Mouse (Mus musculus) neural tube, embryonic 11.5 days (tissue): ENCODE data around the gene B430305J03Rik. TPM values are rescaled to one million over a fixed set of nuclear protein-coding genes. Genes with fewer than 3 reads are reported as not detected.

Experiments
- ATAC-seq: fragments of 200-750 bp; cut with Nextera tagmentation; 2 replicates; pipeline ENCODE4 v1.8.0; 2017; ENCODE audit warnings: moderate number of reproducible peaks, mild to moderate bottlenecking, moderate TSS enrichment, moderate library complexity; ENCODE audit not compliant: insufficient read depth, low FRiP score, low TSS enrichment
- DNase-seq: peaks from one replicate; pipeline ENCODE4 v3.0.0-alpha.2; 2015; ENCODE audit warnings: low spot score
- H3K27ac ChIP-seq: fragments of 300-500 bp; sonication (generic); 2 replicates; pipeline ENCODE4 v1.5.1; 2014; ENCODE audit warnings: low read depth, mild to moderate bottlenecking, low read length
- H3K27me3 ChIP-seq: fragments of 300-500 bp; sonication (generic); 2 replicates; pipeline ENCODE4 v1.6.1; 2014; ENCODE audit warnings: mild to moderate bottlenecking, low read length, mixed read lengths; ENCODE audit not compliant: control insufficient read depth, insufficient read depth
- H3K36me3 ChIP-seq: fragments of 300-500 bp; sonication (generic); 2 replicates; pipeline ENCODE4 v1.6.1; 2014; ENCODE audit warnings: mild to moderate bottlenecking, low read length, moderate library complexity, mixed read lengths; ENCODE audit not compliant: control insufficient read depth, insufficient read depth
- H3K4me1 ChIP-seq: fragments of 300-500 bp; sonication (generic); 2 replicates; pipeline ENCODE4 v1.6.1; 2014; ENCODE audit warnings: low read length, mixed read lengths; ENCODE audit not compliant: control insufficient read depth, insufficient read depth
- H3K4me2 ChIP-seq: fragments of 300-500 bp; sonication (generic); 2 replicates; pipeline ENCODE4 v1.6.1; 2014; ENCODE audit warnings: low read depth, mild to moderate bottlenecking, moderate library complexity
- H3K4me3 ChIP-seq: fragments of 300-500 bp; sonication (generic); 2 replicates; pipeline ENCODE4 v1.5.1; 2014; ENCODE audit warnings: low read depth, low read length
- H3K9ac ChIP-seq: fragments of 300-500 bp; sonication (generic); 2 replicates; pipeline ENCODE4 v1.6.1; 2014; ENCODE audit warnings: mild to moderate bottlenecking, low read length
- H3K9me3 ChIP-seq: fragments of 300-500 bp; sonication (generic); 2 replicates; pipeline ENCODE4 v1.6.1; 2016; ENCODE audit warnings: low read length; ENCODE audit not compliant: control insufficient read depth
- WGBS: fragments of 180-500 bp; shearing (Covaris S2); extraction: QIAGEN DNeasy Blood & Tissue Kit; methylation state at CpG from one replicate; pipeline ENCODE4 v1.1.7; 2014; 5-methylcytosine and 5-hydroxymethylcytosine counted together
- polyA plus RNA-seq: library from polyadenylated mRNA; unstranded; fragments of >200 nt; fragmentation: Nextera tagmentation; extraction: Ambion mirVana; gene quantifications from 2 replicates; pipeline ENCODE4 v1.2.1, GENCODE M21; 2014

The B430305J03Rik gene
- polyA plus RNA-seq, 1 experiment from 2014 or later: not detected

GRCm38 (mm10) chr3:61361338-61361737, 4.4 kb downstream of the B430305J03Rik start, which contains the start of gene Rap2b:
Gene Rap2b (plus strand): TSS chr3:61361638.
- H3K4me2 ChIP-seq: no peak within 1 kb of the TSS
- H3K9ac ChIP-seq: no peak within 1 kb of the TSS
- H3K4me1 ChIP-seq: peaks cover 5% of the 10 kb centered on the region; the same call in 1 of the 2 replicates
- H3K27me3 ChIP-seq: no peaks in the 10 kb centered on the region
- no peaks in the 10 kb centered on the region for H3K9me3 ChIP-seq
- H3K36me3 ChIP-seq: no peaks in the 10 kb centered on the region
- no peak within 1 kb of the TSS for H3K27ac ChIP-seq
- DNase-seq (no peak), ATAC-seq (no peak)
- 85% methylated on average over 1 of the region's 1 CpGs for WGBS
- H3K4me3 ChIP-seq: no peak within 1 kb of the TSS

- H3K4me2 ChIP-seq: no peak overlapping the region
- DNase-seq: no peak
- no peak overlapping the region for H3K4me3 ChIP-seq
- no peak overlapping the region for H3K9ac ChIP-seq
- 0 out of 2 replicates have a peak, but pooled peaks cover 2% of the 10 kb centered on the region for H3K4me1 ChIP-seq
- H3K27me3 ChIP-seq: no peaks in the 10 kb centered on the region
- ATAC-seq: no peak
- no peak overlapping the region for H3K27ac ChIP-seq
- 46% methylated on average over 7 of the region's 7 CpGs for WGBS
- H3K9me3 ChIP-seq: no peaks in the 10 kb centered on the region
- no peaks in the 10 kb centered on the region for H3K36me3 ChIP-seq
These were observed 6.9 kb downstream of the B430305J03Rik start for GRCm38 (mm10) chr3:61358756-61359293.

DNA sequence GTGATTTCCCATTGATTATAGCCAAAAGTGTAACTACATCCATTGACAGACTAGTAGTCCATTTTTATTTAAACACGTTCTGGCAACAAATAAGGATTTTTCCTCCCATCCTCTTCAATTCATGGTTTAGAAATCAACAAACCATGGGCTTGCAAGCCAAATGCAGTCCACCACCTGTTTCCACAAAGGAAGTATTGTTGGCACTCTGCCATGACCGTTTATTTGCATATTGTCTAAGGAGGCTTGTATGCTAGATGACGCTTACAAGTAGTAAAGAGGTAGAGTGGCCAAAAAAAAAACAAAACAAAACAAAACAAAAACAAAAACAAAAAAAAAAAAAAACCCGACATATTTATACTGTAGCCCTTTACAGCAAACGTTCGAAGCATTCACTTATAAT, 7.6 kb downstream of the B430305J03Rik start:
- DNase-seq: no peak
- Histone ChIP-seq H3K4me3 (no peak overlapping the region), H3K9me3 (no peaks in the 10 kb centered on the region), H3K9ac (no peak overlapping the region), H3K36me3 (no peaks in the 10 kb centered on the region), H3K4me1 (0 out of 2 replicates have a peak, but pooled peaks cover 2% of the 10 kb centered on the region), H3K27ac (no peak overlapping the region), H3K4me2 (no peak overlapping the region), H3K27me3 (no peaks in the 10 kb centered on the region)
- no peak for ATAC-seq
- 72% methylated on average over 6 of the region's 6 CpGs for WGBS

GRCm38 (mm10) chr3:61355464-61355863, 10.3 kb downstream of the B430305J03Rik start:
- 75% methylated on average over 1 of the region's 1 CpGs for WGBS
- Histone ChIP-seq H3K4me3 (no peak overlapping the region), H3K9me3 (no peaks in the 10 kb centered on the region), H3K4me2 (no peak overlapping the region), H3K9ac (no peak overlapping the region), H3K27ac (no peak overlapping the region), H3K4me1 (no peaks in the 10 kb centered on the region), H3K27me3 (no peaks in the 10 kb centered on the region), H3K36me3 (no peaks in the 10 kb centered on the region)
- ATAC-seq (no peak), DNase-seq (no peak)

- Histone ChIP-seq H3K27me3 (no peaks in the 10 kb centered on the region), H3K9ac (no peak overlapping the region), H3K4me1 (no peaks in the 10 kb centered on the region), H3K4me2 (no peak overlapping the region), H3K4me3 (no peak overlapping the region), H3K9me3 (no peaks in the 10 kb centered on the region), H3K27ac (no peak overlapping the region), H3K36me3 (no peaks in the 10 kb centered on the region)
- WGBS: 69% methylated on average over 1 of the region's 1 CpGs
- no peak for DNase-seq
- ATAC-seq: no peak
These were observed 16.3 kb downstream of the B430305J03Rik start for GRCm38 (mm10) chr3:61349433-61349832.

GRCm38 (mm10) chr3:61348036-61348614, 17.6 kb downstream of the B430305J03Rik start:
- H3K9ac ChIP-seq: no peak overlapping the region
- no peaks in the 10 kb centered on the region for H3K36me3 ChIP-seq
- no peak overlapping the region for H3K4me2 ChIP-seq
- no peak overlapping the region for H3K27ac ChIP-seq
- no peaks in the 10 kb centered on the region for H3K27me3 ChIP-seq
- DNase-seq (no peak), ATAC-seq (no peak)
- WGBS: 79% methylated on average over 4 of the region's 4 CpGs
- no peak overlapping the region for H3K4me3 ChIP-seq
- H3K9me3 ChIP-seq: no peaks in the 10 kb centered on the region
- H3K4me1 ChIP-seq: no peaks in the 10 kb centered on the region

GRCm38 (mm10) chr3:61345636-61346035, 20.1 kb downstream of the B430305J03Rik start:
- DNase-seq (no peak), ATAC-seq (no peak)
- no peak overlapping the region for H3K9ac ChIP-seq
- H3K27ac ChIP-seq: no peak overlapping the region
- no peak overlapping the region for H3K4me3 ChIP-seq
- no peaks in the 10 kb centered on the region for H3K9me3 ChIP-seq
- H3K4me1 ChIP-seq: no peaks in the 10 kb centered on the region
- 37% methylated on average over 1 of the region's 1 CpGs for WGBS
- H3K36me3 ChIP-seq: no peaks in the 10 kb centered on the region
- no peaks in the 10 kb centered on the region for H3K27me3 ChIP-seq
- H3K4me2 ChIP-seq: no peak overlapping the region

GRCm38 (mm10) chr3:61344031-61344430, 21.7 kb downstream of the B430305J03Rik start:
- no peak overlapping the region for H3K9ac ChIP-seq
- H3K27me3 ChIP-seq: no peaks in the 10 kb centered on the region
- no peaks in the 10 kb centered on the region for H3K36me3 ChIP-seq
- H3K4me3 ChIP-seq: no peak overlapping the region
- no peaks in the 10 kb centered on the region for H3K4me1 ChIP-seq
- no peak overlapping the region for H3K4me2 ChIP-seq
- no peaks in the 10 kb centered on the region for H3K9me3 ChIP-seq
- ATAC-seq (no peak), DNase-seq (no peak)
- 89% methylated on average over 7 of the region's 7 CpGs for WGBS
- no peak overlapping the region for H3K27ac ChIP-seq

GRCm38 (mm10) chr3:61340321-61340720, 25.4 kb downstream of the B430305J03Rik start:
- no peak for ATAC-seq
- Histone ChIP-seq H3K9me3 (no peaks in the 10 kb centered on the region), H3K36me3 (no peaks in the 10 kb centered on the region), H3K27ac (no peak overlapping the region), H3K9ac (no peak overlapping the region), H3K4me1 (no peaks in the 10 kb centered on the region), H3K4me2 (no peak overlapping the region), H3K27me3 (no peaks in the 10 kb centered on the region), H3K4me3 (no peak overlapping the region)
- WGBS: 69% methylated on average over 5 of the region's 5 CpGs
- DNase-seq: no peak
